Mouse (Mus musculus): ENCODE results near the gene D330045A20Rik. TPM values are rescaled to one million over a fixed set of nuclear protein-coding genes. Genes with fewer than 3 reads are reported as not detected.

D330045A20Rik gene
- polyA plus RNA-seq, 1 experiment from 2014 or later = 2.4 TPM

GRCm38 (mm10) chrX:139524303-139525091, 44.3 kb downstream of the D330045A20Rik start:
- Histone ChIP-seq H3K4me2 (replicated peaks; ENCODE audit: low read depth, low read length) (no peak overlapping the region), H3K4me3 (ENCODE audit: low read depth, low read length) (no peak overlapping the region), H3K9me3 (ENCODE audit: control insufficient read depth, low read length) (no peaks in the 10 kb centered on the region), H3K36me3 (ENCODE audit: control insufficient read depth, insufficient read depth, low read length) (no peaks in the 10 kb centered on the region), H3K4me1 (replicated peaks; ENCODE audit: control insufficient read depth, insufficient read depth, low read length) (no peaks in the 10 kb centered on the region), H3K27ac (ENCODE audit: low read depth, low read length) (no peak overlapping the region), H3K9ac (ENCODE audit: low read depth, low read length) (no peak overlapping the region), H3K27me3 (ENCODE audit: control insufficient read depth, insufficient read depth, low read length) (no peaks in the 10 kb centered on the region)
- ATAC-seq (ENCODE audit: low FRiP score) (no peak), DNase-seq (ENCODE audit: low spot score) (no peak)
- WGBS = 72% methylated on average over 5 of the region's 5 CpGs

GRCm38 (mm10) chrX:139525724-139526123, 45.6 kb downstream of the D330045A20Rik start:
- no peak overlapping the region for H3K27ac ChIP-seq (ENCODE audit: low read depth, low read length)
- 66% methylated on average over 2 of the region's 2 CpGs for WGBS
- no peak overlapping the region for H3K4me3 ChIP-seq (ENCODE audit: low read depth, low read length)
- H3K4me2 ChIP-seq (replicated peaks; ENCODE audit: low read depth, low read length) = no peak overlapping the region
- H3K27me3 ChIP-seq (ENCODE audit: control insufficient read depth, insufficient read depth, low read length) = no peaks in the 10 kb centered on the region
- no peaks in the 10 kb centered on the region for H3K9me3 ChIP-seq (ENCODE audit: control insufficient read depth, low read length)
- ATAC-seq (ENCODE audit: low FRiP score) = no peak
- no peaks in the 10 kb centered on the region for H3K4me1 ChIP-seq (replicated peaks; ENCODE audit: control insufficient read depth, insufficient read depth, low read length)
- DNase-seq (ENCODE audit: low spot score) = no peak
- H3K36me3 ChIP-seq (ENCODE audit: control insufficient read depth, insufficient read depth, low read length) = no peaks in the 10 kb centered on the region
- H3K9ac ChIP-seq (ENCODE audit: low read depth, low read length) = no peak overlapping the region

GRCm38 (mm10) chrX:139526984-139527383, 46.8 kb downstream of the D330045A20Rik start:
- Histone ChIP-seq H3K27me3 (ENCODE audit: control insufficient read depth, insufficient read depth, low read length) (no peaks in the 10 kb centered on the region), H3K36me3 (ENCODE audit: control insufficient read depth, insufficient read depth, low read length) (no peaks in the 10 kb centered on the region), H3K4me3 (ENCODE audit: low read depth, low read length) (no peak overlapping the region), H3K9ac (ENCODE audit: low read depth, low read length) (no peak overlapping the region), H3K4me2 (replicated peaks; ENCODE audit: low read depth, low read length) (no peak overlapping the region), H3K27ac (ENCODE audit: low read depth, low read length) (no peak overlapping the region), H3K4me1 (replicated peaks; ENCODE audit: control insufficient read depth, insufficient read depth, low read length) (no peaks in the 10 kb centered on the region), H3K9me3 (ENCODE audit: control insufficient read depth, low read length) (no peaks in the 10 kb centered on the region)
- DNase-seq (ENCODE audit: low spot score) (no peak), ATAC-seq (ENCODE audit: low FRiP score) (no peak)
- WGBS = 85% methylated on average over 4 of the region's 4 CpGs

GRCm38 (mm10) chrX:139529678-139530077, 49.5 kb downstream of the D330045A20Rik start:
- Histone ChIP-seq H3K4me1 (replicated peaks; ENCODE audit: control insufficient read depth, insufficient read depth, low read length) (no peaks in the 10 kb centered on the region), H3K9ac (ENCODE audit: low read depth, low read length) (no peak overlapping the region), H3K4me3 (ENCODE audit: low read depth, low read length) (no peak overlapping the region), H3K27me3 (ENCODE audit: control insufficient read depth, insufficient read depth, low read length) (no peaks in the 10 kb centered on the region), H3K4me2 (replicated peaks; ENCODE audit: low read depth, low read length) (no peak overlapping the region), H3K36me3 (ENCODE audit: control insufficient read depth, insufficient read depth, low read length) (no peaks in the 10 kb centered on the region), H3K9me3 (ENCODE audit: control insufficient read depth, low read length) (no peaks in the 10 kb centered on the region), H3K27ac (ENCODE audit: low read depth, low read length) (no peak overlapping the region)
- ATAC-seq (ENCODE audit: low FRiP score) (no peak), DNase-seq (ENCODE audit: low spot score) (no peak)

- H3K4me2 ChIP-seq (replicated peaks; ENCODE audit: low read depth, low read length) = no peak overlapping the region
- ATAC-seq (ENCODE audit: low FRiP score) (no peak), DNase-seq (ENCODE audit: low spot score) (no peak)
- no peaks in the 10 kb centered on the region for H3K27me3 ChIP-seq (ENCODE audit: control insufficient read depth, insufficient read depth, low read length)
- no peaks in the 10 kb centered on the region for H3K36me3 ChIP-seq (ENCODE audit: control insufficient read depth, insufficient read depth, low read length)
- no peak overlapping the region for H3K4me3 ChIP-seq (ENCODE audit: low read depth, low read length)
- no peak overlapping the region for H3K9ac ChIP-seq (ENCODE audit: low read depth, low read length)
- no peaks in the 10 kb centered on the region for H3K9me3 ChIP-seq (ENCODE audit: control insufficient read depth, low read length)
- no peaks in the 10 kb centered on the region for H3K4me1 ChIP-seq (replicated peaks; ENCODE audit: control insufficient read depth, insufficient read depth, low read length)
- 82% methylated on average over 4 of the region's 4 CpGs for WGBS
- H3K27ac ChIP-seq (ENCODE audit: low read depth, low read length) = no peak overlapping the region
Measured at GRCm38 (mm10) chrX:139532293-139532692, 52.1 kb downstream of the D330045A20Rik start.

GRCm38 (mm10) chrX:139537641-139538397, 57.7 kb downstream of the D330045A20Rik start:
- Histone ChIP-seq H3K9ac (ENCODE audit: low read depth, low read length) (no peak overlapping the region), H3K9me3 (ENCODE audit: control insufficient read depth, low read length) (no peaks in the 10 kb centered on the region), H3K36me3 (ENCODE audit: control insufficient read depth, insufficient read depth, low read length) (no peaks in the 10 kb centered on the region), H3K27ac (ENCODE audit: low read depth, low read length) (no peak overlapping the region), H3K27me3 (ENCODE audit: control insufficient read depth, insufficient read depth, low read length) (no peaks in the 10 kb centered on the region), H3K4me2 (replicated peaks; ENCODE audit: low read depth, low read length) (no peak overlapping the region), H3K4me1 (replicated peaks; ENCODE audit: control insufficient read depth, insufficient read depth, low read length) (no peaks in the 10 kb centered on the region), H3K4me3 (ENCODE audit: low read depth, low read length) (no peak overlapping the region)
- ATAC-seq (ENCODE audit: low FRiP score) (no peak), DNase-seq (ENCODE audit: low spot score) (no peak)
- 82% methylated on average over 5 of the region's 5 CpGs for WGBS

GRCm38 (mm10) chrX:139543726-139544125, 63.6 kb downstream of the D330045A20Rik start:
- Histone ChIP-seq H3K4me1 (replicated peaks; ENCODE audit: control insufficient read depth, insufficient read depth, low read length) (no peaks in the 10 kb centered on the region), H3K27ac (ENCODE audit: low read depth, low read length) (no peak overlapping the region), H3K9me3 (ENCODE audit: control insufficient read depth, low read length) (no peaks in the 10 kb centered on the region), H3K36me3 (ENCODE audit: control insufficient read depth, insufficient read depth, low read length) (no peaks in the 10 kb centered on the region), H3K27me3 (ENCODE audit: control insufficient read depth, insufficient read depth, low read length) (no peaks in the 10 kb centered on the region), H3K4me2 (replicated peaks; ENCODE audit: low read depth, low read length) (no peak overlapping the region), H3K4me3 (ENCODE audit: low read depth, low read length) (no peak overlapping the region), H3K9ac (ENCODE audit: low read depth, low read length) (no peak overlapping the region)
- DNase-seq (ENCODE audit: low spot score) (no peak), ATAC-seq (ENCODE audit: low FRiP score) (no peak)
- 86% methylated on average over 7 of the region's 7 CpGs for WGBS

- DNase-seq (ENCODE audit: low spot score) (no peak), ATAC-seq (ENCODE audit: low FRiP score) (no peak)
- 80% methylated on average over 5 of the region's 5 CpGs for WGBS
- H3K27ac ChIP-seq (ENCODE audit: low read depth, low read length) = no peak overlapping the region
- no peaks in the 10 kb centered on the region for H3K27me3 ChIP-seq (ENCODE audit: control insufficient read depth, insufficient read depth, low read length)
- no peak overlapping the region for H3K4me3 ChIP-seq (ENCODE audit: low read depth, low read length)
- H3K9me3 ChIP-seq (ENCODE audit: control insufficient read depth, low read length) = no peaks in the 10 kb centered on the region
- H3K36me3 ChIP-seq (ENCODE audit: control insufficient read depth, insufficient read depth, low read length) = no peaks in the 10 kb centered on the region
- no peak overlapping the region for H3K4me2 ChIP-seq (replicated peaks; ENCODE audit: low read depth, low read length)
- no peak overlapping the region for H3K9ac ChIP-seq (ENCODE audit: low read depth, low read length)
- H3K4me1 ChIP-seq (replicated peaks; ENCODE audit: control insufficient read depth, insufficient read depth, low read length) = no peaks in the 10 kb centered on the region
Measured at GRCm38 (mm10) chrX:139550456-139550855, 70.3 kb downstream of the D330045A20Rik start.

- H3K27me3 ChIP-seq (ENCODE audit: control insufficient read depth, insufficient read depth, low read length) = no peaks in the 10 kb centered on the region
- WGBS = 87% methylated on average over 2 of the region's 2 CpGs
Measured at GRCm38 (mm10) chrX:139552090-139552489, 71.9 kb downstream of the D330045A20Rik start.

More at GRCm38 (mm10) chrX:139552090-139552489, 71.9 kb downstream of the D330045A20Rik start:
- H3K36me3 ChIP-seq (ENCODE audit: control insufficient read depth, insufficient read depth, low read length) = no peaks in the 10 kb centered on the region
- no peak overlapping the region for H3K4me2 ChIP-seq (replicated peaks; ENCODE audit: low read depth, low read length)
- H3K4me1 ChIP-seq (replicated peaks; ENCODE audit: control insufficient read depth, insufficient read depth, low read length) = no peaks in the 10 kb centered on the region
- no peaks in the 10 kb centered on the region for H3K9me3 ChIP-seq (ENCODE audit: control insufficient read depth, low read length)
- H3K9ac ChIP-seq (ENCODE audit: low read depth, low read length) = no peak overlapping the region
- no peak for ATAC-seq (ENCODE audit: low FRiP score)
- no peak overlapping the region for H3K27ac ChIP-seq (ENCODE audit: low read depth, low read length)
- no peak for DNase-seq (ENCODE audit: low spot score)
- no peak overlapping the region for H3K4me3 ChIP-seq (ENCODE audit: low read depth, low read length)
